Mouse (Mus musculus) E14TG2a.4 (cell line): ENCODE results near the gene Asb4.

Experiments used
- H3K27me3 ChIP-seq: 2 replicates; pipeline ENCODE4 v1.6.1; 2014; ENCODE audit warnings: low read length, control low read depth; ENCODE audit not compliant: insufficient read depth
- H3K36me3 ChIP-seq: 2 replicates; pipeline ENCODE4 v1.6.1; 2014; ENCODE audit warnings: low read length, control low read depth; ENCODE audit not compliant: insufficient read depth
- H3K4me1 ChIP-seq: replicated peaks from 2 replicates; pipeline ENCODE4 v1.6.1; 2014; ENCODE audit warnings: low read depth, low read length, control low read depth
- H3K4me3 ChIP-seq: replicated peaks from 2 replicates; pipeline ENCODE4 v1.5.1; 2014; ENCODE audit warnings: mild to moderate bottlenecking, low read length
- H3K9me3 ChIP-seq: 2 replicates; pipeline ENCODE4 v1.6.1; 2014; ENCODE audit warnings: low read length, control low read depth
- CTCF ChIP-seq: conservative IDR thresholded peaks from 2 replicates; pipeline ENCODE4 v1.5.1; 2014; ENCODE audit warnings: low read length
- NANOG ChIP-seq: IDR thresholded peaks from 2 replicates; pipeline ENCODE4 v1.6.1; 2014; ENCODE audit warnings: borderline replicate concordance, low read length, mixed read lengths
- POU5F1 ChIP-seq: IDR thresholded peaks from 2 replicates; pipeline ENCODE4 v1.6.1; 2014; ENCODE audit warnings: low read length, borderline replicate concordance

Asb4 gene

DNA sequence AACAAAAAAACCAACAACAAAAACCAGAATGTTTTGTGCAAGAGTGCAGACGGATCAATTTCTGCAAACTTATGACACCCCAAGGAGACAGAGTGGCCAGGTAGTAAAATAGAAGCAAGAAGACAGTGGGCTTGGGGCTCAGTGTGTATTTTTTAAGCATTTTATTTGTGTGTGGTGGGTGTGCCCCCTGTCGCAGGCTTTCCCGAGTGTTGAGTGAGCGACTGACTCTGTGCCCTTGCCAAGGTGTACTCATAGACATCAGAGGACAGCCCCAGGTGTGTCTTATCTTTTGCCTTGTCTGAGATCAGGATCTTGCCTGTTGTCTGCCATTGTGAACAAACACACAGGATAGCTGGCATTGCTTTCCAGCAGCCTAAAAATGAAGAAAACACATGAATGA, 63.8 kb downstream of the Asb4 start:
- Histone ChIP-seq H3K27me3 (no peaks in the 10 kb centered on the region), H3K36me3 (no peaks in the 10 kb centered on the region), H3K9me3 (no peaks in the 10 kb centered on the region), H3K4me3 (no peak overlapping the region), H3K4me1 (peaks cover 48% of the 10 kb centered on the region)
- TF ChIP-seq CTCF (no peak), NANOG (no peak), POU5F1 (no peak)

DNA sequence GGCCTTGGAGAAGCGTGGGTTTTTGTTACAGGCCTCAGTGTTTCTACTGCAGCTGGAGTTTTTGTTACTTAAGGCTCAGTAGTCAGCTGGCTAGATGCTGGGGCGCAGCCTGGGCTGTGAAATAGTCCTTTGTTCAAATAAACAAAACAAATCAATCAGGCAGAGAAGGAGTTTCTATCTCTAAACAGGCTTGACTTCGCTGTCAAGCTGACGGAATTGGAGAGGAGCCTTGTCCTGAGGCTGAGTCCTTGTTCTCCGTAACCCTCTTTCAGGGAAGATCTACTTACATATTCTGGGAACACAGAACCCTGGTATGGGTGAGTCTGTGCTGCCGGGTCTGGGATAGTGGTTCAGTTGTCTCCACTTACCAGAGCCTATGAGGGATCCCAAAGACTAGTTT, 64.4 kb downstream of the Asb4 start:
- Histone ChIP-seq H3K4me1 (peaks cover 42% of the 10 kb centered on the region), H3K9me3 (no peaks in the 10 kb centered on the region; the same call in 1 of the 2 replicates), H3K27me3 (no peaks in the 10 kb centered on the region), H3K4me3 (no peak overlapping the region), H3K36me3 (no peaks in the 10 kb centered on the region)
- TF ChIP-seq POU5F1 (no peak), NANOG (no peak), CTCF (no peak)

DNA sequence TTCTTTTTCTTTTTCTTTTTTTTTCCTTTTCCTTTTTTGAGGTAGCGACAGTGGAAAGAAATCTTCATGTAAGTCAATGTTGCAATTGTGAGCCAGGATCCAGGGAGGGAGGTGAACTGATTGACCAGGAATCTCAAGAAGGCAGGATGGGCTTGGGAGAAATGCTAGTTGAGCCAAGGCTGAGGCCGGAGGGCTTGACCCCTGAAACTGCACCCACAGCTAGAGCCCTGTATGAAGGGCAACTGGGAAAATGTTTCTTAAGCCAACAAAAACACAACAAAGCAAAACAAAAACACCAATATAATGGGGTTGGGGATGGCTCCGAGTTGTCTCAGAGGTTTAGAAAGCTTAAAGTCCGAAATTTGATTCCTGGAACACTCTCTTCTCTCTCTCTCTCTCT, 65.2 kb downstream of the Asb4 start:
- Histone ChIP-seq H3K4me3 (no peak overlapping the region), H3K27me3 (no peaks in the 10 kb centered on the region), H3K4me1 (peaks cover 35% of the 10 kb centered on the region), H3K9me3 (peaks cover 5% of the 10 kb centered on the region), H3K36me3 (no peaks in the 10 kb centered on the region)
- no peak for TF ChIP-seq CTCF
- TF ChIP-seq POU5F1: no peak
- no peak for TF ChIP-seq NANOG

DNA sequence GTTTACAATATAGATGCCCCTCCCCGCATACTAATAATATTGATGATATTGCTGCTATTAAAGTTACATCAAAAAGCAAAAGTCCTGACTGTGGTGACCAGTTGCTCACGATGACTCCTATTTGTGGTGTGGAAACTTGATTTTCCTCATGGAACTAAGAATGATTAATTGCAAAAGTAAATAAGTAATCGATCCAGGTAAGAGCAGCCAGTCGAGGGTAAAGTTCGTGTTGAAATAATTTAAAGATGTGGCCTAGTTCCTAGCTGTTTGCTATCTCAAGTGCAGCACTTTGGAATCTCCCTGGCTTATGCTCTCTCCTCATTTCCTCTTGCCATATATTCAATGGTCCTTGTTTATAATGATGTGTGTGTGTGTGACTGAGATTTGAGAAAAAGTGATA, 66.7 kb downstream of the Asb4 start:
- TF ChIP-seq POU5F1 (no peak), CTCF (no peak), NANOG (no peak)
- H3K4me1 ChIP-seq: peaks cover 26% of the 10 kb centered on the region
- peaks cover 20% of the 10 kb centered on the region for H3K9me3 ChIP-seq
- no peak overlapping the region for H3K4me3 ChIP-seq
- H3K27me3 ChIP-seq: no peaks in the 10 kb centered on the region
- H3K36me3 ChIP-seq: no peaks in the 10 kb centered on the region

DNA sequence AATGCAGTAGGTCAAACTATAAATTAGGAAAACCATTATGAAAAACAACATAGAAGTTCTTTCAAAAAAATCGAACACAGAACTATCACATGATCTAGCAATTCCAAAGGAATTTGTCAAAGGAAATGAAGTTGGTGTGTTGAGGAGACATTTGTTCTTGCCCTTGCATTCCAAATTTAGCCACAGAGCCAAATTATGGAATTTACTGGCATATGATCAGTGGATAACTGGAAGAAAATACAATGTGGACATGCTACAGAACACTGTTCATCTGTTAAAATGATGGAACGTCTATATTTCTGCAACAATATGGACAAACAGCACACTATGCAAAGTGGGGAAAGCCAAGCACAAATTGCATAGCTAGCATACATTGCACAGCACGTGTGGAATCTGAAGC, 72.7 kb downstream of the Asb4 start:
- H3K4me3 ChIP-seq: no peak overlapping the region
- TF ChIP-seq CTCF (no peak), NANOG (no peak), POU5F1 (no peak)
- H3K36me3 ChIP-seq: no peaks in the 10 kb centered on the region
- no peaks in the 10 kb centered on the region for H3K27me3 ChIP-seq
- peaks cover 20% of the 10 kb centered on the region for H3K9me3 ChIP-seq
- no peaks in the 10 kb centered on the region for H3K4me1 ChIP-seq

DNA sequence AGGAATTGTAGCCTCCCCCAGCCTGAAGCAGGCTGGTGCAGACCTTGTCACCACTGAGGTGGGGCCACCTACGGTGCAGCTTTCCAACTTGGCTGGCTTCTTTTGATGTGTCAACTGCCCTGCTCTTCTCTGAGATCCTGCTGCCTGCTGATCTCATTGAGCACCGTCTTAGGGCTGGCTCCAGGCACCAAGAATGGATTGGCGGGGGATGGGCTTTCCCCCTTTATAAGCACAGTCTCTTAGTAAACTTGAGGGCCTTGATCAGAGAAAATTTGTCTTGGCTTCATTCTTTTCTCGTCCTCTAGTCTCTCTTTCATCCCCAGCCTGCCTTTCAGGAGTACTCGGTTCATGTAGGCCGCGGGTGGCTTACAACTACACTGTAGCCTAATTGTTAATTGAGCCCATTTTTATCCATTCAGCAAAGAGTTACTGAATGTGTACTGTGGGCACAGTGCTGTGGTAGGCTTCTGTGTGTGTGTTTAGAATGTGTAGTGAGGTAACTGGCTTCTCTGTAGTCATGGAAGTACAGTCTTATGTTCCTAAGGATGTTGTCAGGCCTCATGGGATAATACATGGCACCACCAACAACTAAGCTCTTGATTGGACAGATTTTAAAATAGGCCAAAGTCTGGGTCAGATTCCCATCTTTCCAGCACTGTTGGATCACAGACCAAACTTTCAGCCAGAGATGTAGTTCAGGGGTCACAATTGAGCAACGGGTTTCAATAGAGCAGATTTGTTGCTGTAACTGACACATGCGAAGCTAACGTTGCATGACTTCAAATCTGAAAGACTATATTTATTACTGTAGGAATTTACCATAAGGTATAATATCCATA, 87.5 kb downstream of the Asb4 start:
- H3K36me3 ChIP-seq: peaks cover 5% of the 10 kb centered on the region; the same call in 1 of the 2 replicates
- H3K9me3 ChIP-seq: peaks cover 57% of the 10 kb centered on the region
- TF ChIP-seq CTCF (no peak), NANOG (no peak), POU5F1 (no peak)
- H3K27me3 ChIP-seq: no peaks in the 10 kb centered on the region
- H3K4me3 ChIP-seq: no peak overlapping the region
- H3K4me1 ChIP-seq: no peaks in the 10 kb centered on the region

DNA sequence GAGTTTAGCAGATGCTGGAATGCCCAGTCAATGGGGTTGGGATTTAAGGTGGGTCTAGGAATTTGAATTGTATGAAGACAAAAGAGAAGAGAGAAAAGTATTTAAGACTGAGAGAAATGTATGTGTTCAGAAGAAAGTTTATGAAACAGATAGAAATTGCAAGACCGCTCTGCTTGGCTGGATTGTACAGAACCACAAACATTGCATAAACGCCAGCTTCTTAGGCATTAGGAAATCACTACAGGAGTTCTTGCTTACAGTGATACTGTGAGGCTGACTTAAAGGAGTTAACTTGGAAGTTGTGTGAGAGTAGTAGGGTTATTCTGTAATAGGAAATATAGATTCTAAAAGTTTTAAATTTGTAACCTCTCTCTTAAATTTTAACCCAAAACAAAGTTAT, 89.5 kb downstream of the Asb4 start:
- H3K9me3 ChIP-seq: peaks cover 51% of the 10 kb centered on the region
- TF ChIP-seq NANOG: no peak
- TF ChIP-seq CTCF: no peak
- no peak for TF ChIP-seq POU5F1

DNA sequence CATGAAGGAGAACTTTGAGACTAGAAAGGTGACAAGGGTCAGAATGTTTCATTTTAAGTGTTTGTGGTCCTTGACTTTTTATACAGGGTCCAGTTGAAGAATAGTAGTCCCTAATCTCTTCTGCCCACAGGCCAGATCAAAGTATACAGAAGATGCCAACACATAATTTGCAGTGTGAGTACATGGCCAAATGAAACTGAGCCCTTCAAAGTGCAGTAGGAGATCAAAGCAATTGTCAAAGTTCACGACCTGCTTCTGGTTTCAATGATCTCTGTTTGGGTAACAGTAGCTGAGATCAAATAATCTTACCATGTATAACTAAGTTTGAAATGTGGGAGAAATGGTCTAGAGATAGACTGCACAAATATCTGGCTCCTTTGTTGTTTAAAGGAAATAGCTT, 90.8 kb downstream of the Asb4 start:
- H3K27me3 ChIP-seq: no peaks in the 10 kb centered on the region
- H3K9me3 ChIP-seq: peaks cover 37% of the 10 kb centered on the region
- no peak for TF ChIP-seq CTCF
- H3K36me3 ChIP-seq: peaks cover 5% of the 10 kb centered on the region; the same call in 1 of the 2 replicates
- H3K4me1 ChIP-seq: no peaks in the 10 kb centered on the region
- H3K4me3 ChIP-seq: no peak overlapping the region

More for the DNA sequence above, 89.5 kb downstream of the Asb4 start:
- Histone ChIP-seq H3K4me1 (no peaks in the 10 kb centered on the region), H3K27me3 (no peaks in the 10 kb centered on the region), H3K4me3 (no peak overlapping the region), H3K36me3 (peaks cover 5% of the 10 kb centered on the region; the same call in 1 of the 2 replicates)

DNA sequence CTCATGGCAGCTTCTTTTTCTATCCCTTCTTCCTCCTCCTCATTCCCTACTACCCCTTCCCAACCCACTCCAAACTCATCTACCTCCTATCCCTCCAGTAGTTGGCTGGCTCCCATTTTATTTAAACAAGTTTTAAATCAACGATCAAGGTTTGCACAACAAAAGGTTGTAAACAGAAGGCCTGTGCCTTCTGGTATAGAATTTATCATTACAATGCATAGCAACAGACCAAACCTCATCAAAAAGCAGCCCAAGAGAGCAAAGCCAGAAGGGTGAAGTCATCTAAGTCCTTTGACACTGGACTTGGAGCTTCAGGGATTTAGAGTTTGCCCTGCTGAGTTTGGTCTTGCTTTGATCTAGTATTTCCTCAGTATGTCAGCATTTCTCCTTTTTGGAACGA, 97.9 kb downstream of the Asb4 start:
- no peaks in the 10 kb centered on the region for H3K27me3 ChIP-seq
- peaks cover 26% of the 10 kb centered on the region for H3K9me3 ChIP-seq
- H3K4me3 ChIP-seq: no peak overlapping the region
- H3K36me3 ChIP-seq: peaks cover 32% of the 10 kb centered on the region
- TF ChIP-seq POU5F1 (no peak), CTCF (no peak), NANOG (no peak)
- peaks cover 39% of the 10 kb centered on the region for H3K4me1 ChIP-seq
